Mouse (Mus musculus) liver, embryonic 12.5 days (tissue): ENCODE results near the gene Cfdp1. TPM values are rescaled to one million over a fixed set of nuclear protein-coding genes. Genes with fewer than 3 reads are reported as not detected.

ENCODE experiments used
- ATAC-seq: fragments of 200-750 bp; cut with Nextera tagmentation; 2 replicates; pipeline ENCODE4 v1.8.0; 2017; ENCODE audit warnings: moderate number of reproducible peaks, mild to moderate bottlenecking, moderate library complexity
- H3K27ac ChIP-seq: fragments of 300-500 bp; sonication (generic); 2 replicates; pipeline ENCODE4 v1.5.1; 2016; ENCODE audit warnings: mild to moderate bottlenecking
- H3K27me3 ChIP-seq: fragments of 300-500 bp; sonication (generic); replicated peaks from 2 replicates; pipeline ENCODE4 v1.6.1; 2016; ENCODE audit warnings: mild to moderate bottlenecking, moderate library complexity
- H3K36me3 ChIP-seq: fragments of 300-500 bp; sonication (generic); 2 replicates; pipeline ENCODE4 v1.6.1; 2016; ENCODE audit warnings: mild to moderate bottlenecking, moderate library complexity
- H3K4me1 ChIP-seq: fragments of 300-500 bp; sonication (generic); 2 replicates; pipeline ENCODE4 v1.6.1; 2016
- H3K4me2 ChIP-seq: fragments of 300-500 bp; sonication (generic); 2 replicates; pipeline ENCODE4 v1.6.1; 2016; ENCODE audit warnings: mild to moderate bottlenecking, moderate library complexity
- H3K4me3 ChIP-seq: fragments of 300-500 bp; sonication (generic); 2 replicates; pipeline ENCODE4 v1.5.1; 2016; ENCODE audit warnings: mild to moderate bottlenecking, moderate library complexity
- H3K9ac ChIP-seq: fragments of 300-500 bp; sonication (generic); 2 replicates; pipeline ENCODE4 v1.6.1; 2016; ENCODE audit warnings: mild to moderate bottlenecking, moderate library complexity
- H3K9me3 ChIP-seq: fragments of 300-500 bp; sonication (generic); replicated peaks from 2 replicates; pipeline ENCODE4 v1.6.1; 2016; ENCODE audit warnings: mild to moderate bottlenecking, moderate library complexity
- WGBS: fragments of 180-500 bp; shearing (Covaris S2); methylation state at CpG from one replicate; pipeline ENCODE4 v1.1.7; 2016; ENCODE audit not compliant: insufficient replicate concordance; 5-methylcytosine and 5-hydroxymethylcytosine counted together
- polyA plus RNA-seq: library from polyadenylated mRNA; unstranded; fragments of >200 nt; fragmentation: Nextera tagmentation; extraction: Ambion mirVana; gene quantifications from 2 replicates; pipeline ENCODE4 v1.2.1, GENCODE M21; 2016

Cfdp1 gene
- polyA plus RNA-seq, 1 experiment from 2014 or later = 128 TPM

GRCm38 (mm10) chr8:111743101-111743791 lies 110.8 kb downstream of the Cfdp1 start:
- no peaks in the 10 kb centered on the region for H3K36me3 ChIP-seq
- peaks cover 66% of the 10 kb centered on the region for H3K4me1 ChIP-seq
- H3K9me3 ChIP-seq = no peaks in the 10 kb centered on the region
- peak overlapping the region; percentile 63 for H3K27ac ChIP-seq
- H3K9ac ChIP-seq = peak overlapping the region; percentile 70
- 2% methylated on average over 39 of the region's 44 CpGs for WGBS
- peak overlapping the region; percentile 64 for H3K4me3 ChIP-seq
- peak; percentile 8; the same call in 1 of the 2 replicates for ATAC-seq
- peaks cover 88% of the 10 kb centered on the region for H3K27me3 ChIP-seq
- peak overlapping the region; percentile 79 for H3K4me2 ChIP-seq

GRCm38 (mm10) chr8:111742261-111743037 lies 111.6 kb downstream of the Cfdp1 start:
- WGBS = 44% methylated on average over 11 of the region's 11 CpGs
- peaks cover 92% of the 10 kb centered on the region for H3K27me3 ChIP-seq
- peaks cover 66% of the 10 kb centered on the region for H3K4me1 ChIP-seq
- H3K27ac ChIP-seq = peak overlapping the region; percentile 63
- no peaks in the 10 kb centered on the region for H3K36me3 ChIP-seq
- peak overlapping the region; percentile 64 for H3K4me3 ChIP-seq
- no peaks in the 10 kb centered on the region for H3K9me3 ChIP-seq
- peak overlapping the region; percentile 70; the same call in 1 of the 2 replicates for H3K9ac ChIP-seq
- peak overlapping the region; percentile 79 for H3K4me2 ChIP-seq
- peak; percentile 19; the same call in 1 of the 2 replicates for ATAC-seq

GRCm38 (mm10) chr8:111741556-111741955 lies 112.5 kb downstream of the Cfdp1 start:
- WGBS = 58% methylated on average over 6 of the region's 6 CpGs
- no peak overlapping the region for H3K9ac ChIP-seq
- H3K9me3 ChIP-seq = no peaks in the 10 kb centered on the region
- peaks cover 95% of the 10 kb centered on the region for H3K27me3 ChIP-seq
- peak overlapping the region; percentile 79 for H3K4me2 ChIP-seq
- peaks cover 70% of the 10 kb centered on the region for H3K4me1 ChIP-seq
- H3K27ac ChIP-seq = 0 out of 2 replicates have a peak overlapping the region, but pooled peaks have one; percentile 41
- no peak overlapping the region for H3K4me3 ChIP-seq
- H3K36me3 ChIP-seq = no peaks in the 10 kb centered on the region
- no peak for ATAC-seq

- no peak overlapping the region for H3K4me3 ChIP-seq
- no peaks in the 10 kb centered on the region for H3K36me3 ChIP-seq
- no peaks in the 10 kb centered on the region for H3K9me3 ChIP-seq
- peaks cover 95% of the 10 kb centered on the region for H3K27me3 ChIP-seq
- ATAC-seq = no peak
- 67% methylated on average over 8 of the region's 8 CpGs for WGBS
- H3K27ac ChIP-seq = no peak overlapping the region
- peak overlapping the region; percentile 3; the same call in 1 of the 2 replicates for H3K4me2 ChIP-seq
- no peak overlapping the region for H3K9ac ChIP-seq
- H3K4me1 ChIP-seq = peaks cover 69% of the 10 kb centered on the region
These were observed 113.1 kb downstream of the Cfdp1 start for GRCm38 (mm10) chr8:111740994-111741393.

- peaks cover 71% of the 10 kb centered on the region for H3K4me1 ChIP-seq
These were observed 113.8 kb downstream of the Cfdp1 start for GRCm38 (mm10) chr8:111740301-111740711.

GRCm38 (mm10) chr8:111739604-111740003 lies 114.5 kb downstream of the Cfdp1 start:
- ATAC-seq = no peak
- Histone ChIP-seq H3K9ac (no peak overlapping the region), H3K27ac (no peak overlapping the region), H3K4me1 (peaks cover 72% of the 10 kb centered on the region), H3K4me2 (no peak overlapping the region), H3K9me3 (no peaks in the 10 kb centered on the region), H3K4me3 (no peak overlapping the region), H3K36me3 (no peaks in the 10 kb centered on the region), H3K27me3 (peaks cover 95% of the 10 kb centered on the region)
- WGBS = 27% methylated on average over 7 of the region's 7 CpGs

More at GRCm38 (mm10) chr8:111740301-111740711, 113.8 kb downstream of the Cfdp1 start:
- no peak for ATAC-seq
- no peak overlapping the region for H3K9ac ChIP-seq
- H3K9me3 ChIP-seq = no peaks in the 10 kb centered on the region
- 0 out of 2 replicates have a peak overlapping the region, but pooled peaks have one; percentile 1 for H3K4me2 ChIP-seq
- peaks cover 95% of the 10 kb centered on the region for H3K27me3 ChIP-seq
- H3K27ac ChIP-seq = no peak overlapping the region
- H3K36me3 ChIP-seq = no peaks in the 10 kb centered on the region
- WGBS = 59% methylated on average over 7 of the region's 7 CpGs
- H3K4me3 ChIP-seq = no peak overlapping the region

GRCm38 (mm10) chr8:111738867-111739266 lies 115.2 kb downstream of the Cfdp1 start:
- Histone ChIP-seq H3K4me1 (peaks cover 73% of the 10 kb centered on the region), H3K4me3 (no peak overlapping the region), H3K9me3 (no peaks in the 10 kb centered on the region), H3K4me2 (no peak overlapping the region), H3K36me3 (no peaks in the 10 kb centered on the region), H3K9ac (no peak overlapping the region), H3K27ac (no peak overlapping the region), H3K27me3 (peaks cover 95% of the 10 kb centered on the region)
- WGBS = 65% methylated on average over 6 of the region's 6 CpGs
- ATAC-seq = no peak

- Histone ChIP-seq H3K27ac (no peak overlapping the region; the same call in 1 of the 2 replicates), H3K4me1 (peaks cover 73% of the 10 kb centered on the region), H3K27me3 (peaks cover 95% of the 10 kb centered on the region), H3K4me2 (no peak overlapping the region), H3K36me3 (no peaks in the 10 kb centered on the region), H3K9ac (no peak overlapping the region), H3K4me3 (no peak overlapping the region), H3K9me3 (no peaks in the 10 kb centered on the region)
- 55% methylated on average over 7 of the region's 7 CpGs for WGBS
- ATAC-seq = no peak
These were observed 117.8 kb downstream of the Cfdp1 start for GRCm38 (mm10) chr8:111736321-111736720.

- no peak for ATAC-seq
- Histone ChIP-seq H3K27ac (no peak overlapping the region; the same call in 1 of the 2 replicates), H3K9ac (no peak overlapping the region), H3K4me1 (peaks cover 73% of the 10 kb centered on the region), H3K36me3 (no peaks in the 10 kb centered on the region), H3K4me3 (no peak overlapping the region), H3K4me2 (no peak overlapping the region), H3K9me3 (no peaks in the 10 kb centered on the region), H3K27me3 (peaks cover 95% of the 10 kb centered on the region)
- WGBS = 50% methylated on average over 4 of the region's 4 CpGs
These were observed 118.3 kb downstream of the Cfdp1 start for GRCm38 (mm10) chr8:111735791-111736190.

- 31% methylated on average over 8 of the region's 8 CpGs for WGBS
- no peak overlapping the region for H3K4me3 ChIP-seq
- H3K27me3 ChIP-seq = peaks cover 95% of the 10 kb centered on the region
- H3K36me3 ChIP-seq = no peaks in the 10 kb centered on the region
- peaks cover 73% of the 10 kb centered on the region for H3K4me1 ChIP-seq
- ATAC-seq = no peak
- no peak overlapping the region for H3K4me2 ChIP-seq
- H3K9ac ChIP-seq = no peak overlapping the region
- no peak overlapping the region for H3K27ac ChIP-seq
- H3K9me3 ChIP-seq = no peaks in the 10 kb centered on the region
These were observed 118.7 kb downstream of the Cfdp1 start for GRCm38 (mm10) chr8:111735335-111735761.

- peak overlapping the region; percentile 13; the same call in 1 of the 2 replicates for H3K27ac ChIP-seq
- H3K4me3 ChIP-seq = no peak overlapping the region
- H3K9me3 ChIP-seq = no peaks in the 10 kb centered on the region
- H3K4me1 ChIP-seq = peaks cover 74% of the 10 kb centered on the region
- no peaks in the 10 kb centered on the region for H3K36me3 ChIP-seq
- H3K27me3 ChIP-seq = peaks cover 96% of the 10 kb centered on the region
- no peak overlapping the region for H3K9ac ChIP-seq
- WGBS = 46% methylated on average over 6 of the region's 6 CpGs
- ATAC-seq = no peak
- H3K4me2 ChIP-seq = no peak overlapping the region
These were observed 119.7 kb downstream of the Cfdp1 start for GRCm38 (mm10) chr8:111734244-111734960.
